Mouse (Mus musculus): ENCODE measurements around the gene Ggt1. TPM values are rescaled to one million over a fixed set of nuclear protein-coding genes. Genes with fewer than 3 reads are reported as not detected.

The Ggt1 gene
- polyA plus RNA-seq, 1 experiment from 2014 or later: 0.88 TPM

- 87% methylated on average over 9 of the region's 9 CpGs for WGBS
- no peak for ATAC-seq (ENCODE audit: insufficient number of reproducible peaks, insufficient read depth, low FRiP score, low TSS enrichment, low read depth)
- no peak overlapping the region for H3K4me3 ChIP-seq (replicated peaks)
- H3K27ac ChIP-seq: no peak overlapping the region
- peaks cover 6% of the 10 kb centered on the region; the same call in 1 of the 2 replicates for H3K4me1 ChIP-seq (replicated peaks)
- H3K9me3 ChIP-seq: no peaks in the 10 kb centered on the region
- no peaks in the 10 kb centered on the region for H3K27me3 ChIP-seq
- no peak overlapping the region for H3K4me2 ChIP-seq
- no peaks in the 10 kb centered on the region for H3K36me3 ChIP-seq
- no peak overlapping the region for H3K9ac ChIP-seq (replicated peaks)
Measured at GRCm38 (mm10) chr10:75573965-75574364, 12.6 kb downstream of the Ggt1 start.

- Histone ChIP-seq H3K36me3 (no peaks in the 10 kb centered on the region), H3K4me1 (replicated peaks) (no peaks in the 10 kb centered on the region), H3K27ac (no peak overlapping the region), H3K4me2 (no peak overlapping the region), H3K4me3 (replicated peaks) (no peak overlapping the region), H3K9me3 (no peaks in the 10 kb centered on the region), H3K27me3 (no peaks in the 10 kb centered on the region), H3K9ac (replicated peaks) (no peak overlapping the region)
- no peak for ATAC-seq (ENCODE audit: insufficient number of reproducible peaks, insufficient read depth, low FRiP score, low TSS enrichment, low read depth)
- 87% methylated on average over 6 of the region's 6 CpGs for WGBS
Measured at GRCm38 (mm10) chr10:75579129-75579528, 17.7 kb downstream of the Ggt1 start.

- Histone ChIP-seq H3K27me3 (peaks cover 11% of the 10 kb centered on the region; the same call in 1 of the 2 replicates), H3K4me2 (peak overlapping the region; percentile 54)
- 20% methylated on average over 20 of the region's 20 CpGs for WGBS
Measured at GRCm38 (mm10) chr10:75585876-75586552, 24.6 kb downstream of the Ggt1 start.

GRCm38 (mm10) chr10:75586553-75586879, 25.1 kb downstream of the Ggt1 start:
- H3K36me3 ChIP-seq: no peaks in the 10 kb centered on the region
- H3K4me2 ChIP-seq: no peak overlapping the region
- no peak overlapping the region for H3K27ac ChIP-seq
- H3K9ac ChIP-seq (replicated peaks): 0 out of 2 replicates have a peak overlapping the region, but pooled peaks have one; percentile 3
- ATAC-seq (ENCODE audit: insufficient number of reproducible peaks, insufficient read depth, low FRiP score, low TSS enrichment, low read depth): no peak
- H3K4me3 ChIP-seq (replicated peaks): no peak overlapping the region
- H3K27me3 ChIP-seq: peaks cover 11% of the 10 kb centered on the region; the same call in 1 of the 2 replicates
- peaks cover 14% of the 10 kb centered on the region for H3K4me1 ChIP-seq (replicated peaks)
- 96% methylated on average over 1 of the region's 1 CpGs for WGBS
- no peaks in the 10 kb centered on the region for H3K9me3 ChIP-seq

More at GRCm38 (mm10) chr10:75585876-75586552, 24.6 kb downstream of the Ggt1 start:
- H3K9me3 ChIP-seq: no peaks in the 10 kb centered on the region
- peak; percentile 69 for ATAC-seq (ENCODE audit: insufficient number of reproducible peaks, insufficient read depth, low FRiP score, low TSS enrichment, low read depth)
- no peak overlapping the region for H3K27ac ChIP-seq
- no peaks in the 10 kb centered on the region for H3K36me3 ChIP-seq
- peaks cover 14% of the 10 kb centered on the region for H3K4me1 ChIP-seq (replicated peaks)
- peak overlapping the region; percentile 3; the same call in 1 of the 2 replicates for H3K9ac ChIP-seq (replicated peaks)
- peak overlapping the region; percentile 16 for H3K4me3 ChIP-seq (replicated peaks)

GRCm38 (mm10) chr10:75587781-75588180, 26.4 kb downstream of the Ggt1 start:
- Histone ChIP-seq H3K4me3 (replicated peaks) (no peak overlapping the region), H3K9me3 (no peaks in the 10 kb centered on the region), H3K9ac (replicated peaks) (no peak overlapping the region), H3K4me1 (replicated peaks) (peaks cover 14% of the 10 kb centered on the region), H3K4me2 (no peak overlapping the region), H3K27ac (no peak overlapping the region), H3K27me3 (peaks cover 11% of the 10 kb centered on the region; the same call in 1 of the 2 replicates), H3K36me3 (no peaks in the 10 kb centered on the region)
- no peak for ATAC-seq (ENCODE audit: insufficient number of reproducible peaks, insufficient read depth, low FRiP score, low TSS enrichment, low read depth)
- WGBS: 87% methylated on average over 4 of the region's 4 CpGs

GRCm38 (mm10) chr10:75588336-75588735, 26.9 kb downstream of the Ggt1 start:
- Histone ChIP-seq H3K4me2 (no peak overlapping the region), H3K9me3 (no peaks in the 10 kb centered on the region), H3K9ac (replicated peaks) (no peak overlapping the region), H3K4me1 (replicated peaks) (peaks cover 14% of the 10 kb centered on the region), H3K27ac (no peak overlapping the region), H3K27me3 (peaks cover 11% of the 10 kb centered on the region; the same call in 1 of the 2 replicates), H3K36me3 (no peaks in the 10 kb centered on the region), H3K4me3 (replicated peaks) (no peak overlapping the region)
- WGBS: 36% methylated on average over 5 of the region's 5 CpGs
- no peak for ATAC-seq (ENCODE audit: insufficient number of reproducible peaks, insufficient read depth, low FRiP score, low TSS enrichment, low read depth)

- H3K9me3 ChIP-seq: no peaks in the 10 kb centered on the region
- H3K27ac ChIP-seq: peak within 1 kb of the TSS; percentile 66; the same call in 1 of the 2 replicates
- H3K4me2 ChIP-seq: peak within 1 kb of the TSS; percentile 22
- peak within 1 kb of the TSS; percentile 44; the same call in 1 of the 2 replicates for H3K9ac ChIP-seq (replicated peaks)
- H3K36me3 ChIP-seq: no peaks in the 10 kb centered on the region
- WGBS: 17% methylated on average over 5 of the region's 5 CpGs
- ATAC-seq (ENCODE audit: insufficient number of reproducible peaks, insufficient read depth, low FRiP score, low TSS enrichment, low read depth): no peak
- H3K4me3 ChIP-seq (replicated peaks): no peak within 1 kb of the TSS
- H3K27me3 ChIP-seq: peaks cover 11% of the 10 kb centered on the region; the same call in 1 of the 2 replicates
- peaks cover 14% of the 10 kb centered on the region for H3K4me1 ChIP-seq (replicated peaks)
Measured at GRCm38 (mm10) chr10:75589129-75589528, 27.7 kb downstream of the Ggt1 start, which contains the start of gene Ggt5. Ggt5 (plus strand) TSS chr10:75589340.

GRCm38 (mm10) chr10:75589651-75590050, 28.2 kb downstream of the Ggt1 start:
- peak overlapping the region; percentile 22 for H3K4me2 ChIP-seq
- H3K9ac ChIP-seq (replicated peaks): peak overlapping the region; percentile 44; the same call in 1 of the 2 replicates
- H3K27ac ChIP-seq: peak overlapping the region; percentile 66; the same call in 1 of the 2 replicates
- H3K9me3 ChIP-seq: no peaks in the 10 kb centered on the region
- H3K4me3 ChIP-seq (replicated peaks): no peak overlapping the region
- no peak; the same call in 1 of the 2 replicates for ATAC-seq (ENCODE audit: insufficient number of reproducible peaks, insufficient read depth, low FRiP score, low TSS enrichment, low read depth)
- WGBS: 66% methylated on average over 16 of the region's 16 CpGs
- H3K4me1 ChIP-seq (replicated peaks): peaks cover 14% of the 10 kb centered on the region
- H3K27me3 ChIP-seq: peaks cover 11% of the 10 kb centered on the region; the same call in 1 of the 2 replicates
- no peaks in the 10 kb centered on the region for H3K36me3 ChIP-seq

- Histone ChIP-seq H3K27me3 (no peaks in the 10 kb centered on the region), H3K27ac (no peak overlapping the region), H3K4me3 (replicated peaks) (no peak overlapping the region), H3K9me3 (no peaks in the 10 kb centered on the region), H3K4me1 (replicated peaks) (peaks cover 14% of the 10 kb centered on the region), H3K9ac (replicated peaks) (no peak overlapping the region), H3K4me2 (no peak overlapping the region), H3K36me3 (no peaks in the 10 kb centered on the region)
- no peak for ATAC-seq (ENCODE audit: insufficient number of reproducible peaks, insufficient read depth, low FRiP score, low TSS enrichment, low read depth)
- 84% methylated on average over 12 of the region's 12 CpGs for WGBS
Measured at GRCm38 (mm10) chr10:75591211-75591894, 29.9 kb downstream of the Ggt1 start.

- 76% methylated on average over 7 of the region's 7 CpGs for WGBS
- Histone ChIP-seq H3K27ac (no peak overlapping the region), H3K4me1 (replicated peaks) (peaks cover 14% of the 10 kb centered on the region), H3K4me2 (no peak overlapping the region), H3K27me3 (no peaks in the 10 kb centered on the region), H3K36me3 (no peaks in the 10 kb centered on the region), H3K4me3 (replicated peaks) (no peak overlapping the region), H3K9me3 (peaks cover 10% of the 10 kb centered on the region; the same call in 1 of the 2 replicates), H3K9ac (replicated peaks) (no peak overlapping the region)
- ATAC-seq (ENCODE audit: insufficient number of reproducible peaks, insufficient read depth, low FRiP score, low TSS enrichment, low read depth): no peak
Measured at GRCm38 (mm10) chr10:75592585-75592984, 31.2 kb downstream of the Ggt1 start.

- WGBS: 82% methylated on average over 8 of the region's 8 CpGs
- no peak for ATAC-seq (ENCODE audit: insufficient number of reproducible peaks, insufficient read depth, low FRiP score, low TSS enrichment, low read depth)
- H3K27me3 ChIP-seq: no peaks in the 10 kb centered on the region
- H3K4me1 ChIP-seq (replicated peaks): no peaks in the 10 kb centered on the region
- no peak overlapping the region for H3K4me2 ChIP-seq
- H3K4me3 ChIP-seq (replicated peaks): no peak overlapping the region
- peaks cover 13% of the 10 kb centered on the region; the same call in 1 of the 2 replicates for H3K9me3 ChIP-seq
- H3K36me3 ChIP-seq: no peaks in the 10 kb centered on the region
- H3K9ac ChIP-seq (replicated peaks): no peak overlapping the region
- no peak overlapping the region for H3K27ac ChIP-seq
Measured at GRCm38 (mm10) chr10:75595981-75596380, 34.6 kb downstream of the Ggt1 start.
